Mouse (Mus musculus): ENCODE measurements around the gene Thap7.
"Not testable (repeated sequence)": the region's sequence is repeated elsewhere in the genome, so short reads cannot be mapped to it uniquely, and the experiment has no call there.

The Thap7 gene

GRCm38 (mm10) chr16:17530640-17531288 is at the start of gene Thap7:
Gene Thap7 (minus strand): TSS chr16:17531136.
- DNase-seq (ENCODE audit: low spot score in 2 of 2): peak; percentile 91 to 94

- DNase-seq (ENCODE audit: low spot score in 2 of 2): no peak
Measured at GRCm38 (mm10) chr16:17576825-17577215, 45.9 kb upstream of the Thap7 start.

- no peak for DNase-seq (ENCODE audit: low spot score in 2 of 2)
Measured at GRCm38 (mm10) chr16:17575870-17576824, 45.2 kb upstream of the Thap7 start.

- no peak for DNase-seq (ENCODE audit: low spot score in 2 of 2)
Measured at GRCm38 (mm10) chr16:17566186-17566585, 35.2 kb upstream of the Thap7 start.

- DNase-seq (ENCODE audit: low spot score in 2 of 2): no peak
Measured at GRCm38 (mm10) chr16:17564771-17565170, 33.8 kb upstream of the Thap7 start.

GRCm38 (mm10) chr16:17564221-17564620 is 33.3 kb upstream of the Thap7 start:
- no peak for DNase-seq (ENCODE audit: low spot score in 2 of 2)

- no peak for DNase-seq (ENCODE audit: low spot score in 2 of 2)
Measured at GRCm38 (mm10) chr16:17563580-17563979, 32.6 kb upstream of the Thap7 start.

- DNase-seq (ENCODE audit: low spot score in 2 of 2): no peak
Measured at GRCm38 (mm10) chr16:17561751-17562208, 30.8 kb upstream of the Thap7 start, which contains the start of gene P2rx6. Gene P2rx6 (plus strand): TSS chr16:17561885.

GRCm38 (mm10) chr16:17561128-17561750 is 30.3 kb upstream of the Thap7 start, which contains the start of gene Lrrc74b:
Gene Lrrc74b (minus strand): TSS chr16:17561247.
- DNase-seq (ENCODE audit: low spot score in 2 of 2): no peak

- no peak for DNase-seq (ENCODE audit: low spot score in 2 of 2)
Measured at GRCm38 (mm10) chr16:17559396-17560027, 28.6 kb upstream of the Thap7 start.

GRCm38 (mm10) chr16:17558811-17559210 is 27.9 kb upstream of the Thap7 start:
- DNase-seq (ENCODE audit: low spot score in 2 of 2): no peak

- DNase-seq (ENCODE audit: low spot score in 2 of 2): peak in 1 of 2 experiments; percentile 63
Measured at GRCm38 (mm10) chr16:17557947-17558480, 27.1 kb upstream of the Thap7 start.

GRCm38 (mm10) chr16:17556907-17557306 is 26.0 kb upstream of the Thap7 start:
- DNase-seq (ENCODE audit: low spot score in 2 of 2): no peak

GRCm38 (mm10) chr16:17556180-17556579 is 25.2 kb upstream of the Thap7 start:
- DNase-seq (ENCODE audit: low spot score in 2 of 2): no peak

GRCm38 (mm10) chr16:17554702-17555101 is 23.8 kb upstream of the Thap7 start:
- not testable (repeated sequence) for DNase-seq (ENCODE audit: low spot score in 2 of 2)

GRCm38 (mm10) chr16:17553910-17554685 is 23.2 kb upstream of the Thap7 start:
- DNase-seq (ENCODE audit: low spot score in 2 of 2): peak in 1 of 2 experiments; percentile 17

- no peak for DNase-seq (ENCODE audit: low spot score in 2 of 2)
Measured at GRCm38 (mm10) chr16:17552837-17553236, 21.9 kb upstream of the Thap7 start.

GRCm38 (mm10) chr16:17542632-17543031 is 11.7 kb upstream of the Thap7 start:
- DNase-seq (ENCODE audit: low spot score in 2 of 2): no peak

GRCm38 (mm10) chr16:17536584-17536983 is 5.6 kb upstream of the Thap7 start:
- DNase-seq (ENCODE audit: low spot score in 2 of 2): no peak

- no peak for DNase-seq (ENCODE audit: low spot score in 2 of 2)
Measured at GRCm38 (mm10) chr16:17532676-17533329, 1.9 kb upstream of the Thap7 start.

All from spleen, postnatal 14 days (tissue).